Mouse (Mus musculus): ENCODE measurements at regions not wholly inside any gene's neighbourhood (a gene's known extent, or its start where the extent isn't known, plus 50 kb on each side); places are given as distances from the start of the nearest gene placed in this dataset.

- TF ChIP-seq CTCF (IDR thresholded peaks at IDR 0.05; ENCODE audit: borderline replicate concordance, control insufficient read depth, extremely low read depth, insufficient read depth, low read length, poor library complexity): no peak
- TF ChIP-seq POLR2A (IDR thresholded peaks at IDR 0.05; ENCODE audit: control insufficient read depth, extremely low read depth, insufficient read depth, low read length, poor library complexity): no peak
Measured at GRCm38 (mm10) chr17:31748971-31749370, 71.4 kb downstream of the Cryaa start.
